In the genomic region with DNA sequence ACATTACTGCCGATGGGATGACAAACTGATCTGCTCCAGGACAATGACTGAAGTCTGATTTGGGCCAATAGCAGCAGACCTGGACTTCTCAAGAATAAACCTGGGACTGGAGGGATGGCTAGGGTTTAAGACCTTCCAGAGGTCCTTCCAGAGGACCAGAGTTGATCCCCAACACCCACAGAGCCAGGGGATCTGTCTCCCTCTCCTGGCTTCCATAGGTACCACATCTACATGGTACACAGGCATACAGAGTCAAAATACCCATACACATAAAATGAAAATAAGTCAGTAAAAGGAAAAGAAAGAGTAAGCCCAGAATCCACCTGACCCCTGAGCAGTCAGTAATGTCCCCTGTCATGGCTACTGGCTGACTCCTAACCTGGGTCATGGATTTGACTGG, we compare ENCODE assay signal across 17 mouse cellular contexts. TPM values are rescaled to one million over a fixed set of nuclear protein-coding genes. Genes with fewer than 3 reads are reported as not detected.
DNase-seq lines count a peak whose midpoint lies in the region; ATAC-seq and TF ChIP-seq lines count a peak whose summit lies in the region.
"Had no signal": no experiment of that assay in that cellular context is flagged by ENCODE, and none has a peak within 500 bp of the region (broad histone marks: within the 10 kb centered on the region; RNA-seq: fewer than 3 reads in every experiment).

No protein-coding gene starts in this region.

- no peaks in the 10 kb centered on the region for H3K27me3 ChIP-seq in heart, adult 2 months (ENCODE audit: control insufficient read depth, insufficient read depth, low read length)
- no peaks in the 10 kb centered on the region for H3K27me3 ChIP-seq in liver, postnatal 0 days (ENCODE audit: insufficient read depth, low read length)
- no peaks in the 10 kb centered on the region for H3K27me3 ChIP-seq in liver, embryonic 11.5 days (replicated peaks; ENCODE audit: control insufficient read depth, insufficient read depth, low read length)
- no peaks in the 10 kb centered on the region for H3K27me3 ChIP-seq in MEL (ENCODE audit: control insufficient read depth in 1 of 2, insufficient read depth in 2 of 2, low read length in 2 of 2)
- H3K27me3 ChIP-seq: embryonic facial prominence, embryonic 12.5 days; neural tube, embryonic 12.5 days had no signal

- peak; percentile 57 for TF ChIP-seq CTCF in heart, adult 2 months (IDR thresholded peaks at IDR 0.05)
- peak; percentile 44 for TF ChIP-seq CTCF in liver, postnatal 0 days (IDR thresholded peaks at IDR 0.05; ENCODE audit: low read depth)
- TF ChIP-seq CTCF in MEL (IDR thresholded peaks at IDR 0.05 in 2 of 3, conservative IDR thresholded peaks at IDR 0.05 in 1 of 3; ENCODE audit: control insufficient read depth in 1 of 3, insufficient read depth in 1 of 3, low read depth in 2 of 3, low read length in 3 of 3, poor library complexity in 1 of 3, severe bottlenecking in 1 of 3): peak; percentile 25 to 58 (median 48); a peak in 4 of 6 replicates

- intact Hi-C loops in heart, adult 2 months (cut with DNase I): no loop called here
- intact Hi-C loops in heart, postnatal 36 days (cut with DNase I): no loop called here

- TF ChIP-seq EP300 in heart, adult 2 months (IDR thresholded peaks at IDR 0.05; ENCODE audit: insufficient read depth, low read depth, low read length): no peak
- no peak for TF ChIP-seq EP300 in liver, postnatal 0 days (IDR thresholded peaks at IDR 0.05; ENCODE audit: low read depth)
- no peak for TF ChIP-seq EP300 in MEL (IDR thresholded peaks at IDR 0.05; ENCODE audit: low read depth in 1 of 2, low read length in 2 of 2)

- no peak overlapping the region for H3K9ac ChIP-seq in heart, adult 2 months (ENCODE audit: low read depth, low read length)
- H3K9ac ChIP-seq in liver, postnatal 0 days (replicated peaks): no peak overlapping the region
- H3K9ac ChIP-seq in liver, embryonic 11.5 days (ENCODE audit: low read depth, low read length): no peak overlapping the region
- no peak overlapping the region for H3K9ac ChIP-seq in MEL (ENCODE audit: control insufficient read depth, low read depth, low read length, poor library complexity, severe bottlenecking)
- H3K9ac ChIP-seq: embryonic facial prominence, embryonic 12.5 days; neural tube, embryonic 12.5 days had no signal

- no peak for TF ChIP-seq POLR2A in heart, adult 2 months (IDR thresholded peaks at IDR 0.05; ENCODE audit: insufficient read depth, low read depth, low read length)
- TF ChIP-seq POLR2A in MEL (IDR thresholded peaks at IDR 0.05; ENCODE audit: control insufficient read depth in 1 of 2, insufficient read depth in 1 of 2, low read depth in 1 of 2, low read length in 2 of 2, poor library complexity in 1 of 2): no peak

- WGBS in heart, adult 2 months: 84% methylated on average over 1 of the region's 1 CpGs
- WGBS in liver, postnatal 0 days (ENCODE audit: insufficient replicate concordance): 87% methylated on average over 1 of the region's 1 CpGs
- 86% methylated on average over 1 of the region's 1 CpGs for WGBS in liver, embryonic 11.5 days

- no peak for DNase-seq in heart, adult 2 months
- no peak for DNase-seq in heart, adult 8-10 months (ENCODE audit: low spot score)
- DNase-seq in liver, postnatal 0 days: no peak
- no peak for DNase-seq in liver, embryonic 11.5 days (ENCODE audit: low spot score)
- DNase-seq in MEL (ENCODE audit: low read depth, low spot score): peak; percentile 28
- DNase-seq in retina, embryonic 14.5 days (ENCODE audit: low spot score): peak; percentile 45
- no peak for DNase-seq in heart, postnatal 36 days
- no peak for DNase-seq in thymus, postnatal 10 days (ENCODE audit: low spot score in 2 of 2)
- DNase-seq: adrenal gland, adult 2 months; cerebellum, adult 9-11 months; heart, adult 11 months had no signal

- no peak; the same call in 1 of the 2 replicates for TF ChIP-seq RAD21 in MEL (IDR thresholded peaks at IDR 0.05; ENCODE audit: low read depth, low read length)

- no peaks in the 10 kb centered on the region for H3K4me1 ChIP-seq in heart, adult 2 months (ENCODE audit: control insufficient read depth, insufficient read depth, low read length)
- no peaks in the 10 kb centered on the region for H3K4me1 ChIP-seq in liver, postnatal 0 days (ENCODE audit: insufficient read depth)
- no peaks in the 10 kb centered on the region for H3K4me1 ChIP-seq in liver, embryonic 11.5 days (replicated peaks; ENCODE audit: control insufficient read depth, insufficient read depth, low read length)
- H3K4me1 ChIP-seq in MEL (ENCODE audit: control insufficient read depth in 1 of 2, insufficient read depth in 2 of 2, low read length in 2 of 2): no peaks in the 10 kb centered on the region
- H3K4me1 ChIP-seq: embryonic facial prominence, embryonic 12.5 days; forebrain, embryonic 10.5 days; neural tube, embryonic 12.5 days had no signal

- no peaks in the 10 kb centered on the region for H3K9me3 ChIP-seq in liver, postnatal 0 days (ENCODE audit: low read length)
- H3K9me3 ChIP-seq in liver, embryonic 11.5 days (ENCODE audit: control insufficient read depth, low read length): no peaks in the 10 kb centered on the region
- H3K9me3 ChIP-seq in MEL (replicated peaks; ENCODE audit: insufficient read depth, low read length): no peaks in the 10 kb centered on the region
- H3K9me3 ChIP-seq: embryonic facial prominence, embryonic 12.5 days; forebrain, embryonic 10.5 days; neural tube, embryonic 12.5 days had no signal

- H3K36me3 ChIP-seq in heart, adult 2 months (ENCODE audit: control insufficient read depth, insufficient read depth, low read length): no peaks in the 10 kb centered on the region
- H3K36me3 ChIP-seq in liver, postnatal 0 days (replicated peaks; ENCODE audit: insufficient read depth, low read length): peaks cover 20% of the 10 kb centered on the region
- peaks cover 24% of the 10 kb centered on the region for H3K36me3 ChIP-seq in liver, embryonic 11.5 days (ENCODE audit: control insufficient read depth, insufficient read depth, low read length)
- H3K36me3 ChIP-seq in MEL (ENCODE audit: control insufficient read depth in 1 of 2, insufficient read depth in 2 of 2, low read length in 2 of 2): no peaks in the 10 kb centered on the region; a peak in 1 of 4 replicates

- H3K79me2 ChIP-seq in heart, adult 2 months (replicated peaks; ENCODE audit: control insufficient read depth, insufficient read depth, low read length): no peaks in the 10 kb centered on the region
- H3K79me2 ChIP-seq in MEL (ENCODE audit: control insufficient read depth, insufficient read depth, low read length, poor library complexity): no peaks in the 10 kb centered on the region

- ATAC-seq in liver, postnatal 0 days: no peak
- ATAC-seq in liver, embryonic 11.5 days (replicated peaks; ENCODE audit: low FRiP score): no peak
- ATAC-seq: midbrain, embryonic 16.5 days had no signal

- H3K4me2 ChIP-seq in liver, postnatal 0 days (ENCODE audit: low read depth, low read length): no peak overlapping the region
- no peak overlapping the region for H3K4me2 ChIP-seq in liver, embryonic 11.5 days
- H3K4me2 ChIP-seq: embryonic facial prominence, embryonic 12.5 days; neural tube, embryonic 12.5 days had no signal

- no peak overlapping the region for H3K27ac ChIP-seq in heart, adult 2 months
- no peak overlapping the region for H3K27ac ChIP-seq in liver, postnatal 0 days (ENCODE audit: low read depth)
- H3K27ac ChIP-seq in liver, embryonic 11.5 days (ENCODE audit: low read depth, low read length): no peak overlapping the region
- H3K27ac ChIP-seq in MEL (ENCODE audit: control insufficient read depth, low read depth, low read length): no peak overlapping the region
- H3K27ac ChIP-seq: embryonic facial prominence, embryonic 12.5 days; forebrain, embryonic 10.5 days; macrophage; neural tube, embryonic 12.5 days had no signal

- H3K4me3 ChIP-seq in heart, adult 2 months: no peak overlapping the region
- no peak overlapping the region for H3K4me3 ChIP-seq in liver, postnatal 0 days (ENCODE audit: low read depth, low read length)
- no peak overlapping the region for H3K4me3 ChIP-seq in liver, embryonic 11.5 days (ENCODE audit: low read depth, low read length)
- no peak overlapping the region for H3K4me3 ChIP-seq in MEL (ENCODE audit: control insufficient read depth in 1 of 2, insufficient read depth in 1 of 2, low read depth in 2 of 2, low read length in 2 of 2)
- H3K4me3 ChIP-seq: embryonic facial prominence, embryonic 12.5 days; forebrain, embryonic 10.5 days; neural tube, embryonic 12.5 days had no signal

TF ChIP-seq in MEL, 35 proteins besides CTCF, POLR2A, EP300 and RAD21 (continues in another document):
- TF ChIP-seq CHD2 (IDR thresholded peaks at IDR 0.05; ENCODE audit: low read length): no peak

RNA-seq across cellular contexts. Expression of a gene that starts 12.7 kb away (rescaled TPM):
- total RNA-seq in heart, adult 2 months (2021): under 1 TPM in 1 of 2 experiments, not detected in 1; 0.59 TPM
- polyA plus RNA-seq in heart, adult 2 months (2012; rRNA removed): not detected in 2 replicates
- total RNA-seq in heart, adult 8-10 months (2022): under 1 TPM in 1 of 4 experiments, not detected in 3; 0.97 TPM
- polyA plus RNA-seq in liver, postnatal 0 days (2015; fragmentation: Nextera tagmentation; extraction: Ambion mirVana): not detected in 2 replicates
- polyA plus RNA-seq in liver, embryonic 11.5 days (2014; fragmentation: Nextera tagmentation; extraction: Ambion mirVana): 0.22 and 0.43 TPM in 2 replicates
- not detected in 2 replicates for total RNA-seq in MEL (2012; rRNA removed)
- polyA plus RNA-seq in MEL (2012; ENCODE audit: insufficient read depth in 1 of 2, insufficient read length in 2 of 2, low read depth in 1 of 2, low replicate concordance in 2 of 2, missing spikeins in 1 of 2): under 1 TPM in 1 of 2 experiments, not detected in 1; 0.03 TPM
- total RNA-seq in heart, postnatal 36 days (2021): not detected
- total RNA-seq: heart, postnatal 25 days had no signal
- polyA plus RNA-seq: adrenal gland, adult 2 months had no signal

RNA-seq across cellular contexts. Expression of a gene that starts 14.3 kb away (rescaled TPM):
- total RNA-seq in heart, adult 2 months (2021): 100 to 1,000 TPM; 149 to 161 TPM
- polyA plus RNA-seq in heart, adult 2 months (2012; rRNA removed): 133 and 170 TPM in 2 replicates
- total RNA-seq in heart, adult 8-10 months (2022): 100 to 1,000 TPM; 163 to 174 (median 168) TPM
- polyA plus RNA-seq in liver, postnatal 0 days (2015; fragmentation: Nextera tagmentation; extraction: Ambion mirVana): 113 TPM in 2 replicates
- polyA plus RNA-seq in liver, embryonic 11.5 days (2014; fragmentation: Nextera tagmentation; extraction: Ambion mirVana): 192 and 194 TPM in 2 replicates
- 66.2 and 68.0 TPM in 2 replicates for total RNA-seq in MEL (2012; rRNA removed)
- polyA plus RNA-seq in MEL (2012; ENCODE audit: insufficient read depth in 1 of 2, insufficient read length in 2 of 2, low read depth in 1 of 2, low replicate concordance in 2 of 2, missing spikeins in 1 of 2): 100 to 1,000 TPM in 1 of 2 experiments, not detected in 1; 159 TPM
- total RNA-seq in heart, postnatal 36 days (2021): 100 to 1,000 TPM; 140 to 155 TPM

RNA-seq across cellular contexts. Expression of a gene that starts 14.9 kb away (rescaled TPM):
- 10 to 100 TPM; 81.8 to 90.1 TPM for total RNA-seq in heart, adult 2 months (2021)
- polyA plus RNA-seq in heart, adult 2 months (2012; rRNA removed): 122 and 154 TPM in 2 replicates
- 10 to 100 TPM; 91.5 to 96.4 (median 93.2) TPM for total RNA-seq in heart, adult 8-10 months (2022)
- 15.1 and 16.9 TPM in 2 replicates for polyA plus RNA-seq in liver, postnatal 0 days (2015; fragmentation: Nextera tagmentation; extraction: Ambion mirVana)
- polyA plus RNA-seq in liver, embryonic 11.5 days (2014; fragmentation: Nextera tagmentation; extraction: Ambion mirVana): 16.0 and 18.0 TPM in 2 replicates
- total RNA-seq in MEL (2012; rRNA removed): 12.0 and 12.3 TPM in 2 replicates
- 10 to 100 TPM in 1 of 2 experiments, not detected in 1; 37.9 TPM for polyA plus RNA-seq in MEL (2012; ENCODE audit: insufficient read depth in 1 of 2, insufficient read length in 2 of 2, low read depth in 1 of 2, low replicate concordance in 2 of 2, missing spikeins in 1 of 2)
- total RNA-seq in heart, postnatal 36 days (2021): 10 to 100 TPM; 84.6 to 88.1 TPM

Comparison
In these comparisons a context has a peak if more than half of its experiments do, and no peak if none do; other contexts are left out.
1. DNase-seq: peak in MEL (single experiment) and retina, embryonic 14.5 days (single experiment); none in heart, adult 2 months (0 of 2), heart, adult 8-10 months (single experiment), liver, postnatal 0 days (single experiment), liver, embryonic 11.5 days (single experiment), heart, postnatal 36 days (0 of 2) and thymus, postnatal 10 days (0 of 2).
2. Peak in every context shown above with its lines, with median percentiles within 50 percentile points of each other: CTCF ChIP-seq.